Mouse (Mus musculus) urinary bladder, postnatal 36 days (tissue): ENCODE measurements around the gene Lat.
"Not testable (repeated sequence)": the region's sequence is repeated elsewhere in the genome, so short reads cannot be mapped to it uniquely, and the experiment has no call there.

Source experiments
- DNase-seq, 2 experiments: peaks; one replicate each; pipeline ENCODE4 v3.0.0; 2022; ENCODE audit warnings: low spot score in 2 of 2, mixed read lengths in 1 of 2

The Lat gene

DNA sequence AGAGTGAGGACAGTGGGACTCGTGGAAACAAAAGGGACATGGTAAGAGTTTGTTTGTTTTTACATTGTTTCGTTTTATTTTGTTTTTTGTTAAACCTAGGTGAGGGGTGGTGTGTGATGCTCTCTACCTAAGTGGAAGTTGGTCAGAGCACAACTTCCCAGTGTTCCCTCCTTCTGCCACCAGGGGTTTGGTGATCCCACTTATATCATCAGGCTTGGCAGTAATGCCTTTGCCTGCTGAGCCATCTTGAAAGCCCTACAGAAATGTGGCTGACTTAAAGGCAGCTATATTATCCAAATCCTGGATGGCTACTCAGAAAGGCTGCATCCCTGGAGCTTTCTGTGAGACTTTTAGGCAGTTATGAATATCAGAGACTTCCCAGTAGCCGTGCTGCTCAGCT is 36.7 kb downstream of the Lat start:
- DNase-seq, result no peak

DNA sequence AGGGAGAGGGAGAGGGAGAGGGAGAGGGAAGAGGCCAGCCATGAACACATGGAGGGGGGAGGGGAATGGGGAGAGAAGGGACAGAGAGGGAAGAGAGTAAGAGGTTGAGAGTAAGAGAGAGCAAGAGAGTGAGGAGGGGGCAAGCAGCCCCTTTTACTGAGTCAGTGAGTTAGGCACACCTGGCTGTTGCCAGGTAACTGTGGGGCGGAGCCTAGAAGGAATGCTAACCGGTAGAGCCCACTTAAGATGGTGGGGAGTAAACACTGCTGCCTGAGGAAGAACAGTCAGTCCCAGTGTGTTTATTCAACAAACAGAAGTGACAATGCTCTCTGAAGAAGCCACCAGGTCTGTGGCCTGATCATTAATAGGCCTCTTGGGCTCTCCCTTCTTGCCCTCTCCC is 38.7 kb downstream of the Lat start:
- no peak for DNase-seq

DNA sequence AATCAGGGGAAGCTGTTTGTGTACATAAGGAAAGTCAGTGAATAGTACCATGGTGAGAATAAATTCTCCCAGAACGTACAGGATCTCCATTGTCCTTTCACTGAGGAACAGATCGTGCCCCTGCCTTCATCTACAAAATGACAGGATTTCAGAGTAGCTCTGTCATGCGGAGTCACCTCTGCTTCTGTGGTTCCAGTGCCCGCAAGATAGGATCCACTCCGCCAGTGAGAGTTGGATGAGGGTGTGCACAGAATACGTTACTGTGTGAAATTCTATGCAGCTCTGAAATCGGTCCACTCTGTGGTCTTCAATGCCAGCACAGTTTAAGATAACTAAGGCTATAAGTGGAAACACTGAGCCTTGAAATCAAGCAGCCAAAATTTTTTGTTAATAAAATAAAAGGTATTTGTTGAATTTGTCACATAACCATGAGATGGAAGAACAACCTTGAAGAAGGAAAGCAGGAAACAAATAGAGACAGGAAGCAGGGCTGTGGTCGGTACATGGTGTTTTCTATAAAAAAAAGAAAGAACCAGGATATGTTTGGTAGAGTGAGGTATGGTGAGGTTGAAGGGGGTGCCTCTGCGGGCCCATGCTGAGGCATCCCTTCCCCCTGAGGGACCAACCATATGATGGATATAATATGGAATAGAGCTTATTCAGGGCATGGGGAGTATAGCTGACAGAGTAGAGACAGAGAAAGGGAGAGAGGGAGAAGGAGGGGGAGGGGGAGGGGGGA is 39.3 kb downstream of the Lat start:
- DNase-seq, result no peak

DNA sequence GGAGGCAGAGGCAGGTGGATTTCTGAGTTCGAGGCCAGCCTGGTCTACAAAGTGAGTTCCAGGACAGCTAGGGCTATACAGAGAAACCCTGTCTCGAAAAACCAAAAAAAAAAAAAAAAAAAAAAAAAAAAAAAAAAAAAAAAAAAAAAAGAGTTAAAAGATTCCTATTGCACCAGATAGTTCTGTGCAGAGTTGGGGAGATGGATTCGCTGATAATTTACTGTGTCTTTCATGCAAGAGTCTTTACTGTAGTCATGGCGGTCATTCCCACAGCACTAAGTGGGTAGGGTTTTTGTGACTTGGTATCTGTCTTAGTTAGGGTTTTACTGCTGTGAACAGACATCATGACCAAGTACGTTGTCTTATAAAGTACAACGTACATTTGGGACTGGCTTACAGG is 40.5 kb downstream of the Lat start:
- not testable (repeated sequence) for DNase-seq

DNA sequence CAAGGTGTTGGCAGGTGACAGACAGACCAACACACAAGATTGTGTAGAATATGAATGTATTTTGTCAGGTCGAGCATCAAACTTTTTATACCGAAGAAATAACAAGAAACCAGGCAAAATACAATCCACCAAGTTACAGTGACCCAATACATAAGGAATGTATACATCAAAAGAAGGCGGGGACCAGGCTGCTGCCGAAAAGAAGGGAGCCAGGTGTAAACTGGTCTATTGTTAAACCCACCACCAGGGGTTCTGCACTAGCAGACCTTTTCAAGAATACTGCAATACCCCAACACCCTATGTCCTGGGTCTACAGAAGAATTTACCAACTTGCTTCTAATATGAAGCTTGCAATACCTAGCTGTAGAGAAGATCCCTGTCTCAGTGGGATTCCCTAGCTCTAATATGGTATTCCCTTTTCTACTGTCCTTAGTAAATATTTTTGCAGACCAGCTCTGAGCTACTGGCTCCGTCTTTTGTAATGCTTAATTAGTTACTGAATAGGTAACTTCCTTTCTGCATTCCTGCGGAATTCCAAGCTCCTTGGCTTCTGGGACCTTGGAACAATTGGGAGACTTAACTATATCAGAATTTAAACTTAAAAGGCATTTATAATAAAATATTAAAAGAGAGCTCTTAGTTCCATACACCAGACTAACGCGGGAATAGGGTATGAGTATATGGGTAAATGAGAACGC is 43.6 kb downstream of the Lat start:
- not testable (repeated sequence) for DNase-seq

DNA sequence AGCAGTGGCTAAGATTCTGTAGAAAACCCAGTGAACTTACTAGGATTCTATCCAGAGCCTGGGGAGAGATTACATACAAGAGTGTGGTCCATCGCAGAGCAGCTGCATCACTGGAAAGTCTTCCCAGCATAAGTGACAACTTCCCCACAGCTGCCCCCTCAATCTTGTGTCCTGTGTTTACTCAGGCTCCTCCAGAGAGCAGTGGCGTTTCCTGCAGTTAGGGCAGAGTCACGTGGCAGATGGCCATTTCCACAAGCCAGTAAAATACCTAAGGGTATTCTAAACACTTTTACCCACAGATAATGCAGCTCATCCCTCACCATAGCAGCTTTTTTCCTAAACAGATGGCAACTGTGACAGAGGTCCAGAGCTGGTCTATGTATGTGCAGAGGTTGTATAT is 44.6 kb downstream of the Lat start:
- DNase-seq, result no peak

DNA sequence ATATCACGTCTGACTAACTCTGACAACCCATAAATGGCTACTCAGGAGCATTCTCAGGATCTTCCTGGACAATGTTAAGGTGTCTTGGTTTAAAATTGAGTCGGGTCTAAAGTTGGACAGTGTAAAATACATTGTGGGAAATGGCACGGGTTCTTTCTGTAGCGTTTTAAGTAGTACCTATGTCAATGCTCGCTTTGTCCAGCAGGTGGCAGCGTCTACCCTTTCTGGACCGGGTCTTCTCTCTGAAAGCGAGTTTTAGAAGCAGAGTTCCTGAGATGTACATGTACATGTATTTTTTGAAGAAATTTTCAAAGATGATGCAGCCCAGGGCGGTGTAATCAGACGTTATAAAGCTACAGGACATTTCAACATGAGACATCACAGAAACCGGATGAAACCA is 45.6 kb downstream of the Lat start:
- peak; percentile 64 to 75 for DNase-seq

DNA sequence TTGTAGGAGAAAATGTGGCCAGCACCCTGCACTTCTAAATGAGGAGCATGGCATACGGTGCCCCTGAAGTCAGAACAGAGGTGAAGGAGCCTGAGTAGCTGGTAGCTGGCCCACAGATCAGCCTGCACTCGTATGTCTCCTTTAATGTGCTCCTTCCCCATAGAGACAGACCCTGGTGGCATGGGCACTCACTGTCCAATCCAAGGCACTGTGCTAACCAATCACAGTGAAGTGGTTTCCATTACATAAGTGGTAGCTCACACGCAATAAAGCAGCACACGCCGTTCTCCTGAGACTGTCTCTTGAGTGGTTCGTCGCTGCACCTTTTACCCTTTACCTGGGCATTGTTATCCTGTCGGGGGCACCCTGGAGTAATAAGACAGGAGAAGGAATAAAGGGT is 55.1 kb downstream of the Lat start:
- DNase-seq, result no peak
